Mouse (Mus musculus): ENCODE results near the gene Card19. TPM values are rescaled to one million over a fixed set of nuclear protein-coding genes. Genes with fewer than 3 reads are reported as not detected.
A peak's percentile ranks its signal among the peaks of the same experiment; 100 is the strongest.

Gene Card19
- polyA plus RNA-seq, 2 experiments = 9.8 to 16.2 TPM

- Histone ChIP-seq H3K4me1 (replicated peaks; ENCODE audit: control insufficient read depth in 2 of 2, insufficient read depth in 2 of 2, low read length in 1 of 2) (peaks cover 0 to 7% of the 10 kb centered on the region in 2 experiments; a peak in 2 of 4 replicates), H3K36me3 (replicated peaks; ENCODE audit: control insufficient read depth, insufficient read depth, low read depth) (no peaks in the 10 kb centered on the region), H3K27ac (no peak overlapping the region), H3K27me3 (ENCODE audit: control insufficient read depth, insufficient read depth, low read length) (peaks cover 15% of the 10 kb centered on the region), H3K4me3 (ENCODE audit: insufficient read depth in 1 of 2, low read depth in 2 of 2, low read length in 2 of 2) (no peak overlapping the region), H3K4me2 (ENCODE audit: low read depth) (no peak overlapping the region), H3K9ac (replicated peaks) (no peak overlapping the region), H3K9me3 (ENCODE audit: control insufficient read depth, low read length) (no peaks in the 10 kb centered on the region)
- TF ChIP-seq CTCF (IDR thresholded peaks at IDR 0.05; ENCODE audit: low read depth) = no peak
- TF ChIP-seq EP300 (IDR thresholded peaks at IDR 0.05; ENCODE audit: low read depth) = no peak
- DNase-seq (ENCODE audit: low read depth in 3 of 3, low spot score in 3 of 3) (no peak), ATAC-seq (ENCODE audit: insufficient read depth) (no peak)
- 36% methylated on average over 4 of the region's 4 CpGs for WGBS (ENCODE audit: insufficient replicate concordance)
These were observed 35.1 kb upstream of the Card19 start for GRCm38 (mm10) chr13:49250716-49251517.

DNA sequence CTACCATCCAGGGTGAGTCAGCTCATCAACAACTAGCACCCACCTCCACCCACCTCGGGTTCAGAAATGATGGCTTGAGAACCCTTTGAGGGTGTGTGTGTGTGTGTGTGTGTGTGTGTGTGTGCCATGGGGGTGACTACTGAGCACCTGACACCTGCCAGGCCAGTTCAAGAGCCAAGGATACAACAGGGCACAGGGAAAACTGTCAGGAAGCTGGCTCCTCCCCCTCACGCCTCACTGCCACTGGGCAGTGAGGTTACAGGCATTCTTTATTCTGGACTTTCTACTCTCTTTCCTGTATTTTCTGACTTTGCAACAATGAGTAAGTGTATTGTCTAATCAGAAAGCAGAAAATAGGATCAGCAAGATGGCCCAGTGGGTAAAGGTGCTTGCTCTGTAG, 33.8 kb upstream of the Card19 start:
- no peak overlapping the region for H3K4me2 ChIP-seq (ENCODE audit: low read depth)
- no peak for TF ChIP-seq EP300 (IDR thresholded peaks at IDR 0.05; ENCODE audit: low read depth)
- no peak for TF ChIP-seq CTCF (IDR thresholded peaks at IDR 0.05; ENCODE audit: low read depth)
- no peaks in the 10 kb centered on the region for H3K36me3 ChIP-seq (replicated peaks; ENCODE audit: control insufficient read depth, insufficient read depth, low read depth)
- no peak overlapping the region for H3K27ac ChIP-seq
- no peaks in the 10 kb centered on the region for H3K9me3 ChIP-seq (ENCODE audit: control insufficient read depth, low read length)
- ATAC-seq (ENCODE audit: insufficient read depth) = no peak
- peaks cover 15% of the 10 kb centered on the region for H3K27me3 ChIP-seq (ENCODE audit: control insufficient read depth, insufficient read depth, low read length)
- no peak for DNase-seq (ENCODE audit: low read depth in 3 of 3, low spot score in 3 of 3)
- WGBS (ENCODE audit: insufficient replicate concordance) = 46% methylated on average over 2 of the region's 2 CpGs
- no peak overlapping the region for H3K4me3 ChIP-seq (ENCODE audit: insufficient read depth in 1 of 2, low read depth in 2 of 2, low read length in 2 of 2)
- H3K9ac ChIP-seq (replicated peaks) = no peak overlapping the region
- H3K4me1 ChIP-seq (replicated peaks; ENCODE audit: control insufficient read depth in 2 of 2, insufficient read depth in 2 of 2, low read length in 1 of 2) = peaks cover 0 to 7% of the 10 kb centered on the region in 2 experiments; a peak in 2 of 4 replicates

- no peaks in the 10 kb centered on the region for H3K9me3 ChIP-seq (ENCODE audit: control insufficient read depth, low read length)
- no peak overlapping the region for H3K4me3 ChIP-seq (ENCODE audit: insufficient read depth in 1 of 2, low read depth in 2 of 2, low read length in 2 of 2)
- DNase-seq (ENCODE audit: low read depth in 3 of 3, low spot score in 3 of 3) = no peak
- peaks cover 15% of the 10 kb centered on the region for H3K27me3 ChIP-seq (ENCODE audit: control insufficient read depth, insufficient read depth, low read length)
- TF ChIP-seq EP300 (IDR thresholded peaks at IDR 0.05; ENCODE audit: low read depth) = no peak
- TF ChIP-seq CTCF (IDR thresholded peaks at IDR 0.05; ENCODE audit: low read depth) = no peak
- no peak overlapping the region for H3K4me2 ChIP-seq (ENCODE audit: low read depth)
- no peak overlapping the region for H3K27ac ChIP-seq
- H3K36me3 ChIP-seq (replicated peaks; ENCODE audit: control insufficient read depth, insufficient read depth, low read depth) = no peaks in the 10 kb centered on the region
- 28% methylated on average over 3 of the region's 3 CpGs for WGBS (ENCODE audit: insufficient replicate concordance)
- H3K4me1 ChIP-seq (replicated peaks; ENCODE audit: control insufficient read depth in 2 of 2, insufficient read depth in 2 of 2, low read length in 1 of 2) = peaks cover 0 to 9% of the 10 kb centered on the region in 2 experiments; a peak in 3 of 4 replicates
- H3K9ac ChIP-seq (replicated peaks) = no peak overlapping the region
- no peak for ATAC-seq (ENCODE audit: insufficient read depth)
These were observed 33.1 kb upstream of the Card19 start for GRCm38 (mm10) chr13:49248923-49249322.

DNA sequence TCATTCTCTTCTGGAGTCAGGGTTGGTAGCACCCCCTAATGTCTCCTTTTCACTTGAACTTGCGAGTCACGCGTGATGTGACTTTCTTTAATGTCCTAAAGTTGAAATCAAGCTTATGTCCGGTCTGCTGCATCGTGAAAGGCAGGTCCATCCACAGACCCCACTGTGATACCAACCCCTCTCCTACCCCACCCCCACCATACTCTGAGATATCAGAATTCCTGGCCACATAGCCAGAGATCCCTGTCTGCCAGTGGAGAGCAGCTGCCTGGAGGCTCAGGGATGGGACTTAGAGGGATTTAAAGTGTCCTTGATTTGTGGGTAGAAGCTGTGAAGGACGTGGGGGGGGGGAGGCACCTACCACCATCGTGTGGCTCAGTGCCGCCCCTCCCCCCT, 32.6 kb upstream of the Card19 start, which contains the start of gene Susd3:
TSS of gene Susd3 (minus strand) at position 240 of the 396 bp plus-strand sequence.
- peak within 1 kb of the TSS; percentile 22 to 43 for H3K4me3 ChIP-seq (ENCODE audit: insufficient read depth in 1 of 2, low read depth in 2 of 2, low read length in 2 of 2)
- 25% methylated on average over 7 of the region's 8 CpGs for WGBS (ENCODE audit: insufficient replicate concordance)
- H3K27me3 ChIP-seq (ENCODE audit: control insufficient read depth, insufficient read depth, low read length) = peaks cover 15% of the 10 kb centered on the region
- peaks cover 0 to 13% of the 10 kb centered on the region in 2 experiments; a peak in 3 of 4 replicates for H3K4me1 ChIP-seq (replicated peaks; ENCODE audit: control insufficient read depth in 2 of 2, insufficient read depth in 2 of 2, low read length in 1 of 2)
- DNase-seq (ENCODE audit: low read depth in 3 of 3, low spot score in 3 of 3) (no peak), ATAC-seq (ENCODE audit: insufficient read depth) (no peak)
- peak within 1 kb of the TSS; percentile 67 for H3K4me2 ChIP-seq (ENCODE audit: low read depth)
- no peaks in the 10 kb centered on the region for H3K9me3 ChIP-seq (ENCODE audit: control insufficient read depth, low read length)
- no peak within 1 kb of the TSS for H3K9ac ChIP-seq (replicated peaks)
- H3K36me3 ChIP-seq (replicated peaks; ENCODE audit: control insufficient read depth, insufficient read depth, low read depth) = no peaks in the 10 kb centered on the region
- no peak for TF ChIP-seq CTCF (IDR thresholded peaks at IDR 0.05; ENCODE audit: low read depth)
- H3K27ac ChIP-seq = no peak within 1 kb of the TSS

GRCm38 (mm10) chr13:49247740-49248466, 32.1 kb upstream of the Card19 start:
- no peaks in the 10 kb centered on the region for H3K9me3 ChIP-seq (ENCODE audit: control insufficient read depth, low read length)
- peak in 1 of 3 experiments; percentile 32 for DNase-seq (ENCODE audit: low read depth in 3 of 3, low spot score in 3 of 3)
- TF ChIP-seq CTCF (IDR thresholded peaks at IDR 0.05; ENCODE audit: low read depth) = no peak
- TF ChIP-seq EP300 (IDR thresholded peaks at IDR 0.05; ENCODE audit: low read depth) = no peak
- peaks cover 15% of the 10 kb centered on the region for H3K27me3 ChIP-seq (ENCODE audit: control insufficient read depth, insufficient read depth, low read length)
- H3K9ac ChIP-seq (replicated peaks) = no peak overlapping the region
- peaks cover 0 to 18% of the 10 kb centered on the region in 2 experiments for H3K4me1 ChIP-seq (replicated peaks; ENCODE audit: control insufficient read depth in 2 of 2, insufficient read depth in 2 of 2, low read length in 1 of 2)
- ATAC-seq (ENCODE audit: insufficient read depth) = peak; percentile 59
- H3K36me3 ChIP-seq (replicated peaks; ENCODE audit: control insufficient read depth, insufficient read depth, low read depth) = no peaks in the 10 kb centered on the region
- WGBS (ENCODE audit: insufficient replicate concordance) = 1% methylated on average over 58 of the region's 58 CpGs
- no peak overlapping the region for H3K27ac ChIP-seq
- H3K4me2 ChIP-seq (ENCODE audit: low read depth) = peak overlapping the region; percentile 67
- peak overlapping the region; percentile 22 to 43 for H3K4me3 ChIP-seq (ENCODE audit: insufficient read depth in 1 of 2, low read depth in 2 of 2, low read length in 2 of 2)

Measured in liver, embryonic 14.5 days (tissue).